Mouse (Mus musculus) embryonic facial prominence, embryonic 13.5 days (tissue): Measurements from ENCODE around the gene Fam241b. TPM values are rescaled to one million over a fixed set of nuclear protein-coding genes. Genes with fewer than 3 reads are reported as not detected.

Source experiments
- ATAC-seq: fragments of 200-750 bp; cut with Nextera tagmentation; 2 replicates; pipeline ENCODE4 v1.8.0; 2017; ENCODE audit warnings: low read depth; ENCODE audit not compliant: insufficient number of reproducible peaks, insufficient read depth, low FRiP score, low TSS enrichment
- H3K27ac ChIP-seq: fragments of 300-500 bp; sonication (generic); 2 replicates; pipeline ENCODE4 v1.5.1; 2015; ENCODE audit warnings: moderate library complexity, mild to moderate bottlenecking, inconsistent platforms
- H3K27me3 ChIP-seq: fragments of 300-500 bp; sonication (generic); 2 replicates; pipeline ENCODE4 v1.6.1; 2015; ENCODE audit warnings: mild to moderate bottlenecking, inconsistent platforms
- H3K36me3 ChIP-seq: fragments of 300-500 bp; sonication (generic); 2 replicates; pipeline ENCODE4 v1.6.1; 2015; ENCODE audit warnings: mild to moderate bottlenecking, inconsistent platforms
- H3K4me1 ChIP-seq: fragments of 300-500 bp; sonication (generic); 2 replicates; pipeline ENCODE4 v1.6.1; 2015; ENCODE audit warnings: inconsistent platforms
- H3K4me2 ChIP-seq: fragments of 300-500 bp; sonication (generic); 2 replicates; pipeline ENCODE4 v1.6.1; 2015; ENCODE audit warnings: moderate library complexity, mild to moderate bottlenecking, inconsistent platforms
- H3K4me3 ChIP-seq: fragments of 300-500 bp; sonication (generic); 2 replicates; pipeline ENCODE4 v1.5.1; 2015; ENCODE audit warnings: mild to moderate bottlenecking, inconsistent platforms
- H3K9ac ChIP-seq: fragments of 300-500 bp; sonication (generic); 2 replicates; pipeline ENCODE4 v1.6.1; 2015; ENCODE audit warnings: mild to moderate bottlenecking, inconsistent platforms
- H3K9me3 ChIP-seq: fragments of 300-500 bp; sonication (generic); 2 replicates; pipeline ENCODE4 v1.6.1; 2016; ENCODE audit warnings: inconsistent platforms
- WGBS: fragments of 180-500 bp; shearing (Covaris S2); methylation state at CpG from one replicate; pipeline ENCODE4 v1.1.7; 2015; ENCODE audit warnings: mixed read lengths; 5-methylcytosine and 5-hydroxymethylcytosine counted together
- polyA plus RNA-seq: library from polyadenylated mRNA; unstranded; fragments of >200 nt; fragmentation: Nextera tagmentation; extraction: Ambion mirVana; gene quantifications from 2 replicates; pipeline ENCODE4 v1.2.1, GENCODE M21; 2015

Fam241b gene
- polyA plus RNA-seq, 1 experiment from 2014 or later: 21.2 TPM

GRCm38 (mm10) chr10:62172841-62173553 is 29.3 kb upstream of the Fam241b start:
- no peaks in the 10 kb centered on the region for H3K9me3 ChIP-seq
- 8% methylated on average over 9 of the region's 9 CpGs for WGBS
- no peak for ATAC-seq
- H3K4me2 ChIP-seq: no peak overlapping the region
- H3K4me1 ChIP-seq: peaks cover 12% of the 10 kb centered on the region
- H3K27me3 ChIP-seq: peaks cover 5% of the 10 kb centered on the region; the same call in 1 of the 2 replicates
- no peak overlapping the region for H3K27ac ChIP-seq
- no peak overlapping the region for H3K4me3 ChIP-seq
- no peaks in the 10 kb centered on the region for H3K36me3 ChIP-seq
- no peak overlapping the region for H3K9ac ChIP-seq

- H3K9ac ChIP-seq: no peak overlapping the region
- H3K4me1 ChIP-seq: no peaks in the 10 kb centered on the region
- no peaks in the 10 kb centered on the region for H3K27me3 ChIP-seq
- H3K36me3 ChIP-seq: no peaks in the 10 kb centered on the region
- 40% methylated on average over 10 of the region's 10 CpGs for WGBS
- no peaks in the 10 kb centered on the region for H3K9me3 ChIP-seq
- no peak overlapping the region for H3K4me2 ChIP-seq
- no peak overlapping the region for H3K27ac ChIP-seq
- no peak overlapping the region for H3K4me3 ChIP-seq
- ATAC-seq: no peak
Measured at GRCm38 (mm10) chr10:62162410-62162809, 18.7 kb upstream of the Fam241b start.

GRCm38 (mm10) chr10:62149929-62150328 is 6.2 kb upstream of the Fam241b start:
- ATAC-seq: no peak
- no peaks in the 10 kb centered on the region for H3K4me1 ChIP-seq
- 42% methylated on average over 7 of the region's 7 CpGs for WGBS
- no peaks in the 10 kb centered on the region for H3K36me3 ChIP-seq
- peaks cover 13% of the 10 kb centered on the region for H3K27me3 ChIP-seq
- no peak overlapping the region for H3K4me3 ChIP-seq
- no peak overlapping the region for H3K4me2 ChIP-seq
- 0 out of 2 replicates have a peak, but pooled peaks cover 6% of the 10 kb centered on the region for H3K9me3 ChIP-seq
- H3K27ac ChIP-seq: no peak overlapping the region
- no peak overlapping the region for H3K9ac ChIP-seq

- ATAC-seq: no peak
- no peaks in the 10 kb centered on the region for H3K36me3 ChIP-seq
- no peak overlapping the region for H3K9ac ChIP-seq
- whole genome bisulfite sequencing: 52% methylated on average over 12 of the region's 12 CpGs
- H3K27me3 ChIP-seq: peaks cover 13% of the 10 kb centered on the region
- no peak overlapping the region for H3K4me3 ChIP-seq
- H3K4me1 ChIP-seq: no peaks in the 10 kb centered on the region
- no peak overlapping the region for H3K4me2 ChIP-seq
- H3K9me3 ChIP-seq: no peaks in the 10 kb centered on the region
- H3K27ac ChIP-seq: no peak overlapping the region
Measured at GRCm38 (mm10) chr10:62147466-62148248, 3.9 kb upstream of the Fam241b start.

- Histone ChIP-seq H3K27ac (no peak overlapping the region), H3K4me2 (no peak overlapping the region), H3K9me3 (no peaks in the 10 kb centered on the region), H3K4me1 (no peaks in the 10 kb centered on the region), H3K4me3 (no peak overlapping the region), H3K36me3 (no peaks in the 10 kb centered on the region), H3K27me3 (peaks cover 22% of the 10 kb centered on the region), H3K9ac (no peak overlapping the region)
- 77% methylated on average over 5 of the region's 5 CpGs for WGBS
- no peak for ATAC-seq
Measured at GRCm38 (mm10) chr10:62145957-62146356, 2.2 kb upstream of the Fam241b start.

GRCm38 (mm10) chr10:62138040-62138439 is 5.7 kb downstream of the Fam241b start:
- Histone ChIP-seq H3K4me1 (peaks cover 9% of the 10 kb centered on the region), H3K4me3 (no peak overlapping the region), H3K27me3 (peaks cover 80% of the 10 kb centered on the region), H3K9ac (no peak overlapping the region), H3K9me3 (no peaks in the 10 kb centered on the region), H3K4me2 (no peak overlapping the region), H3K27ac (no peak overlapping the region), H3K36me3 (no peaks in the 10 kb centered on the region)
- no peak for ATAC-seq
- 18% methylated on average over 3 of the region's 3 CpGs for WGBS

- no peak for ATAC-seq
- 7% methylated on average over 4 of the region's 4 CpGs for WGBS
- Histone ChIP-seq H3K27ac (no peak overlapping the region), H3K9ac (no peak overlapping the region), H3K36me3 (no peaks in the 10 kb centered on the region), H3K4me2 (no peak overlapping the region), H3K4me1 (peaks cover 18% of the 10 kb centered on the region), H3K4me3 (no peak overlapping the region), H3K9me3 (no peaks in the 10 kb centered on the region), H3K27me3 (peaks cover 89% of the 10 kb centered on the region)
Measured at GRCm38 (mm10) chr10:62137150-62137549, 6.6 kb downstream of the Fam241b start.

- Histone ChIP-seq H3K9ac (no peak overlapping the region), H3K4me1 (peaks cover 18% of the 10 kb centered on the region), H3K36me3 (no peaks in the 10 kb centered on the region), H3K9me3 (no peaks in the 10 kb centered on the region), H3K27ac (no peak overlapping the region), H3K27me3 (peaks cover 93% of the 10 kb centered on the region), H3K4me3 (no peak overlapping the region), H3K4me2 (no peak overlapping the region)
- WGBS: 2% methylated on average over 8 of the region's 8 CpGs
- ATAC-seq: no peak
Measured at GRCm38 (mm10) chr10:62135696-62136470, 7.8 kb downstream of the Fam241b start.

GRCm38 (mm10) chr10:62132691-62133281 is 10.9 kb downstream of the Fam241b start, which contains the start of gene Neurog3:
Gene Neurog3, plus strand, starts transcription at chr10:62133090.
- no peaks in the 10 kb centered on the region for H3K36me3 ChIP-seq
- no peak within 1 kb of the TSS for H3K27ac ChIP-seq
- under 1% methylated on average over 27 of the region's 29 CpGs for WGBS
- no peak for ATAC-seq
- H3K4me3 ChIP-seq: peak within 1 kb of the TSS; percentile 38
- H3K4me2 ChIP-seq: peak within 1 kb of the TSS; percentile 66
- H3K4me1 ChIP-seq: peaks cover 25% of the 10 kb centered on the region
- peaks cover 100% of the 10 kb centered on the region for H3K27me3 ChIP-seq
- peak within 1 kb of the TSS; percentile 61; the same call in 1 of the 2 replicates for H3K9ac ChIP-seq
- no peaks in the 10 kb centered on the region for H3K9me3 ChIP-seq

- Histone ChIP-seq H3K4me3 (no peak overlapping the region), H3K4me2 (no peak overlapping the region), H3K27ac (no peak overlapping the region), H3K27me3 (peaks cover 73% of the 10 kb centered on the region), H3K9me3 (no peaks in the 10 kb centered on the region), H3K36me3 (no peaks in the 10 kb centered on the region), H3K4me1 (peaks cover 20% of the 10 kb centered on the region), H3K9ac (no peak overlapping the region)
- 1% methylated on average over 32 of the region's 32 CpGs for WGBS
- no peak for ATAC-seq
Measured at GRCm38 (mm10) chr10:62128316-62128951, 15.3 kb downstream of the Fam241b start.
